Mouse (Mus musculus): ENCODE results near the gene Slc7a7.

The Slc7a7 gene

GRCm38 (mm10) chr14:54409980-54410810 is 7.4 kb downstream of the Slc7a7 start:
- DNase-seq, result peak; percentile 59 to 66

- DNase-seq, result peak in 1 of 2 experiments; percentile 16
These were observed 8.4 kb downstream of the Slc7a7 start for GRCm38 (mm10) chr14:54409057-54409645.

- no peak for DNase-seq
These were observed 9.1 kb downstream of the Slc7a7 start for GRCm38 (mm10) chr14:54408336-54409056.

DNA sequence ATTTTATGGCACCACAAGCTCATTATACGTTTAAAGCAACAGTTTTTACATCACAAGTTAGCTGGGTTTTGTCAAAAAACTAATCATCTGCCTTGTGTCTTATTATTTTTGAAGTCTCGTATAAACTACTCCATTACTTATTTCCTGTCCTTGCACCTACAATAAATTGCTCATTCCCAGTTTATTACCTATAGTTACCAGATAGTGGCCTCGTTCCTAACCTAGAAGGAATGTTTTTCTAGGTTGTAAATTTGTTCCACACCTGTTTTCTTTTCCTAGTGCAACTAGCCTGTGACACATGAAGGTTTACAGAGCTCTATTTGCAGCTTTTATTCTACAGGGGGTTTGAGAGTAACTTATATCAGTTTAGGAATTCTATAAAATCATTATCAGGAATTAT is 15.9 kb downstream of the Slc7a7 start:
- no peak for DNase-seq

DNA sequence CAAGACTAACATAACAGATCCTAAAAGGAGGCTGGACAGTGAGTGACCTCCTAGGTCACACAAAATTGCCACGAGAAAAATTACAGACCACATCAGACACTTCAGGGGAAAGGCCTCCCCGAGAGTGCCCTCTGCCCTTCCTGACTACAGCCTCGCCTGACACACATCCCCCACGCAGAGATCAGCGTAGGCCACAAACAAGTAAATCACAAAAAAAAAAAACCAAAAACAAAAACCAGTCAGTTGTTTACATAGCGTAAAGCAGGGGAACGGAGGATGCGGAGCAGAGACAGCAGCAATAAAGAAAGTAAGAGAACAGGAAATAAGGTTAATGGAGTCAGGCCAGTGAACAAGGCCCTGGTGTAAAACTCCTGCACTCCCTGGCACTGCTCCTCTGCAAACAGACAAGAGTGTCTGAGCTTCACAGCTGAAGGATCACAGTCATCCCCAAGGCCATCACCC is 18.6 kb downstream of the Slc7a7 start:
- no peak for DNase-seq

GRCm38 (mm10) chr14:54398528-54398916 is 19.1 kb downstream of the Slc7a7 start:
- no peak for DNase-seq

GRCm38 (mm10) chr14:54397872-54398527 is 19.6 kb downstream of the Slc7a7 start:
- DNase-seq, result no peak

DNA sequence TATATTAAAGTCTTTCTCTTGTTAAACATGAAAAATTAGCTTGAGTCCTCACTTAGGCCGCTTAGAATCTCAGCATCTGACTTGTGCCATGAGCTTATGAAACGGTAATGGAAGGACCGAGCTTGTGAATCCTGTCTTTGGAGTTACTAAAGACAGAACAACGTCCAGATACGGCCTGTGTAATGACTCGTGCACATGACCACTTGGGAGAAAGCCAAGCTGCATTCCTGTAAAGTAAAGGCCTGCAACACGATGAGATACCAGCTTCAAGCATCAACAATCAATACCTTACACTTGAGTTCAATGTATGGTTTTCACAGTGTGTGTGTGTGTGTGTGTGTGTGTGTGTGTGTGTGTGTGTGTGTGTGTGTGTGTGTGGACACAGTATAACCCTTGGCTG is 20.9 kb downstream of the Slc7a7 start:
- DNase-seq, result no peak

- no peak for DNase-seq
These were observed 23.3 kb downstream of the Slc7a7 start for GRCm38 (mm10) chr14:54394309-54394708.

- DNase-seq, result no peak
These were observed 23.8 kb downstream of the Slc7a7 start for GRCm38 (mm10) chr14:54393794-54394193.

DNA sequence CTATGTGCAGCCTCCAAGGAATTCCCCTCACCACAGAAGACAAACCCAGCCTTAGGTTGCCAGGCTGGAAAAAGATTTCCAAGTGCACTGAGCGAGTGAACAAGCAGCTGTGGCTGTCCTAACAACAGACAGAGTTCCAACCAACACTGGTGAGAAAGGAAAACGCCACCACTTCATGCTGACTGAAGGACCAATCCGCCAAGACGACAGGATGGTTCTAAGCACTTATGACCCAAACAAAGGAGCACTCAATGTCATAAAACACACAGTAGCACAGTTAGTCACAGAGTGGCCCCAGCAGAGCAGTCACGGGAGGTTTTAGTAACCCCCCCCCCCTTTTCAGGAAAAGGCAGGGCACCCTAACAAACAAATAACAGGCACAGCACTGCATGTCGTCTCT is 26.7 kb downstream of the Slc7a7 start:
- peak; percentile 31 to 59 for DNase-seq

- no peak for DNase-seq
These were observed 30.0 kb downstream of the Slc7a7 start for GRCm38 (mm10) chr14:54387546-54387945.

DNA sequence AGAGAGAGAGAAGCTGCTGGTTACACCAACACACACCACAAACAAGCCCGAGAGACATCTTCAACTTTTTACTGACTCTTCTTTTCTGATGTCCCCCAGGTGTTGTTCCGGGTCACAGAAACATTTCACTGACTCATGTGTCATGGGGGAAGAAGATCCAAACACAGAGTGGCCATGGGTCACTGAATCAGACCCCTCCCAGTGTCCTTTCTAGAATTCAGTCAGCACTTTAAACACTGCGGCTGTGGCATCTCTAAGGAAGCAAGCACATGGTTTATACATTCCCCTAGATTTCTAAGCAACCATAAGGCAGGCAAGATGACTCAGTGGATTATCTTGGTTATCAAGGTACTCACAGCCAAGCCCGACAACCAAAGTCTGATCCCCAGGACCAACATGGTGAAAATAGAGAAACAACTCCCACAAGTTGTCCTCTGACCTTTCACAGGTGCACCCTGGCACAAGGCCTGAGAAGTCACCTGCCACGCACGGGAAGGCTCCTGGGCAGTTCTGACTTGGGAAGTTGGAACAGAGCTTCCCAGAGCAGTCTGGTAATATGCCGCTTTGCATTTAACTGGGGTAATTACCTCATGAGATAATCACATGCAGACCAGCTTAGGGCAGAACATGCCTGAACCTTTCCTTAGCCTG is 31.5 kb downstream of the Slc7a7 start:
- DNase-seq, result no peak

DNA sequence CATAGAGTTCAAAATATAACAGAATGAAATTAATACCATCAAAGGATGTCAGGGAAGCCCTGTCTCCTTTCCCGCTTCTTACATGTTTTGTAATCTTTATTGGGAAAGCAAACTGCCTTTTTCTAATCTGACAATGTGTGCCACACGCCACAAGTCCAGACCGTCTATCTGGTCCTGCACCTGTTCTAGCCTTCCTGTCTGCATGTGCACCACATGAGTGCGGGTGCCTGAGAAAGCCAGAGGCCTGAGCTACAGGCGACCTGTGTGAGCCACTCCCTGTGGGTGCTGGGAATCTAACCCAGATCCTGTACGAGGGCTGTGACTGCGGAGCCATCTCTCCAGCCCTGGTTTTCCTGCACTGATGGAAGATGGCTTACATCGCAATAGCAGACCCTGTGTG is 33.2 kb downstream of the Slc7a7 start:
- no peak for DNase-seq

- DNase-seq, result no peak
These were observed 34.2 kb downstream of the Slc7a7 start for GRCm38 (mm10) chr14:54383355-54383771.

GRCm38 (mm10) chr14:54382641-54383040 is 34.9 kb downstream of the Slc7a7 start:
- no peak for DNase-seq

- no peak for DNase-seq
These were observed 35.8 kb downstream of the Slc7a7 start for GRCm38 (mm10) chr14:54381816-54382215.

DNA sequence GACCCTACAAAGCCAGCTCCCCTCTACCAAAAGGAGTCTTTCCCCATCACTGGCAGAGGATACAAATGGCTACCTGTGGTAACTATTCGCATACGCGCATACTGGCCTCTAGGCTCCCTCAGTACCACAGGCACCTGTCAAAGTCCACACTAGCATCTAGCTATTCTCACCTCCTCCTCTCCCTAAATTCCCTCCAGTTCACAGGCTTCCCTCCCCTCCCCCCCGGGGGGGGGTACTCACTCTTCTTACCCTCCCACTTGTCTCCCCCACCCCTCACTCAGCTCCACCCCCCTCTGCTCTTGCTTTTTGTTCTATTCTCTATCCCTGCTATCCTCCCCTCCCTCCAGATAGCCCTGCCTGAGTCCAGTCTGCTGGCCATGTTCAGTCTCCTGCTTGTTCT is 37.0 kb downstream of the Slc7a7 start:
- DNase-seq, result no peak

DNA sequence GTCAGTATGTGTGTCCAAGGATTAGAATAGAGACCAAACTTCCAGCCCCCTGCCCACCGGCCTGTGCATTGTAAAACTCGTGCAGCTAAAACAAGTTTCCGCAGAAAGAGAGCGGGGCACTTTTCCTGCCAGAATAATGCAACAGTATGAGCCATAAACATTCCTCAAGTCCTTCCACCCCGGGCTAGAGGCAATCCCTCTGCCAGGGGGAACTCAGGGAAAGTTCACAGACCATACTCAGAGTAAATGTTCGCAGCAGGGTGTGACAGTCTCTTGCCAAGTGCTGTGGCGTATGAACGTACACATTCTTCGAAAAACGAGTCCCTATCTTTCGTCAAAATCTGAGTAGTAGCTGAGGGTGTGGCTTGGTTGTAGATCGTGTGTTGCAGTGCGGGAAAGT is 38.0 kb downstream of the Slc7a7 start:
- DNase-seq, result no peak

- DNase-seq, result no peak
These were observed 40.4 kb downstream of the Slc7a7 start for GRCm38 (mm10) chr14:54377166-54377565.

DNA sequence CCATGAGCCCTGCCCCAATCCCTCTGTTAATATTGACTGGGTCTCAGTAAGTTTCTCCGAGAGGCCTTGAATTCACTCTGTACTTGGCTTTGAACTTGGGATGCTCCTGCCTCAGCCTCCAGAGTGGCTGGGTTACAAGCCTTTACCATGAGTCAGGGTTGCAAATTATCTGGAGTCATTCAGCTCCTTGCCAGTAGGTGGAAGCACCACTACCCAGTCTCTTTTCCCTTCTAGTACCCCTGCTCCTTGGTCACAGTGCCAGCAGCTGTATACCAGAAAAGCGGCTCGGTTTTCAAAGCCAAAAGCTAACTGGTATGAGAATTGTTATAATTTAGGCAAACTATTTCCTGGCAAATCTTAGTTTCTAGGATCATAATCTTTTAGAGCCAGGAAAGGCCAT is 41.7 kb downstream of the Slc7a7 start:
- peak; percentile 32 to 58 for DNase-seq

DNA sequence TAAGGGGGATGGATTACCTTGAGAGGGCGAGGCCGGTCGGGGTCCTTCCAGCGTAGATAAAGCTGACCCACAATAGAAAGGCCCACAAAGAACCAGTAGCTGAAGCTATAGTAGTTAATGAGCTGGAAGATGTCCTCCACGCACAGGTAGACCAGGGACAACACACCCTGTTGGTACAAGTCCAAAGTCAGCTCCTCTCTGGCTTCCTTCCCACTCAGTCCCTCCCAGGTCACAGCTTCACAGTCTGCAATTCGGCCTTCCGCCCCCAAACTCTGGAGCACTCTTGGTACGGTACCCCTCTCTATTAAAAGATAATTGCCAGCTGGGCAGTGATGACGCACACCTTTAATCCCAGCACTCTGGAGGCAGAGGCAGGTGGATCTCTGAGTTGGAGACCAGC is 44.7 kb downstream of the Slc7a7 start:
- no peak for DNase-seq

DNA sequence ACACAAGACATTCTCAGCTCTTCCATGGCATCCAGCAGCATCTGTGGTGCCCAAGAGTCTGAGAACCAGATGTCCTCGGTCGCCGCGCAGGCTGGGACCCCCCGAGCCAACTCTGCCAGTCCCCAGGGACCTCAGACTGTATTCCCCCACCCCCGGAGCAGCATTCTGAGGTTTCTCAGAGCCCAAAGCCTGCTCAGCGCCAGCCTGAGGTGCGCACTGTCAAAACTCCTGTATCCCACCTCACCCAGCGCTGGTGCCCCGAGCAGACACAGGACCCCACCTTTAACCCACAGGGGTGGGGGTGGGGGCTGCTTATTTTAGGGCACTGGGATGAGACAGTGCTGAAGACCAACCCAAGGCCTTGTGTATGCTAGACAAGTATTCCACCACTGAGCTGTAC is 46.1 kb downstream of the Slc7a7 start:
- no peak for DNase-seq

All from lung, adult 18-20 months (tissue).